Mouse (Mus musculus): ENCODE data around the gene Pusl1.

Pusl1 gene

GRCm38 (mm10) chr4:155891551-155892001, at the start of gene Pusl1, which contains the start of gene Acap3:
Gene Pusl1, minus strand, starts transcription at chr4:155891781.
Gene Acap3, plus strand, starts transcription at chr4:155891822.
- peak; percentile 96 for DNase-seq

DNA sequence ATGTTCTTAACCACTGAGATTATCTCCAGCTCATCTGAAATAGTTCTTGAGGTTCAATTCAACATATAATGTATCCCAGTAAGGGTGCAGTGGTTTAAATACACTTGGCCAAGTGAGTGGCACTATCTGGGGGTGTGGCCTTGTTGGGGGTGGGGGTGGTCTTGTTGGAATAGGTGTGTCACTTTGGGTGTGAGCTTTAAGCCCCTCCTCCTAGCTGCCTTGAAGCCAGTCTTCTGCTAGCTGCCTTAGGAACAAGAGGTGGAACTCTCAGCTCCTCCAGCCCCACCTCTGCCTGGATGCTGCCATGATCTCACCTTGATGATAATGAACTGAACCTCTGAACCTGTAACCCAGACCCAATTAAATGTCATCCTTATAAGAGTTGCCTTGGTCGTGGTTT, 40.5 kb upstream of the Pusl1 start:
- no peak for DNase-seq

GRCm38 (mm10) chr4:155908751-155909150, 17.2 kb upstream of the Pusl1 start:
- DNase-seq, result no peak

DNA sequence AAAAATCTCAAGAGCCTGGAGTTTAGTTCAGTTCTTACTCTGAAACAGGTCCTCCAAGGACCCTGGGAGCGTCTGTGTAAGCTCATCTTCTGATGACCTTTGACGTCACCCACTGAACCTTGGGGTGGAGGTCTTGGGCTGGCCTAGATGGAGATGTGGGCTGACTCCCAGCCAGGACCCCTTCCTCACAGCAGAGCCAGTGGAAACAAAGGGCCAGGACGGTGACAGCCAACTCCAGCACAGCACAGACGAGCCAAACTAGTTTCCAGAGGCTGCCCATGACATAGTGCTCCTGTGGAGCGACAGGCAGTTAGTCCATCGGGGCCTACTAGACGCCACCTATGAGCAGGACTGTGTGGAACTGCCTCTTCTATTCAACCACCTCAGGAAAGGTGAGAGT, 16.7 kb upstream of the Pusl1 start:
- peak; percentile 1 for DNase-seq

GRCm38 (mm10) chr4:155907003-155907402, 15.4 kb upstream of the Pusl1 start:
- peak; percentile 0 for DNase-seq

- no peak for DNase-seq
Measured at GRCm38 (mm10) chr4:155906125-155906524, 14.5 kb upstream of the Pusl1 start.

- DNase-seq, result no peak
Measured at GRCm38 (mm10) chr4:155905634-155906033, 14.1 kb upstream of the Pusl1 start.

DNA sequence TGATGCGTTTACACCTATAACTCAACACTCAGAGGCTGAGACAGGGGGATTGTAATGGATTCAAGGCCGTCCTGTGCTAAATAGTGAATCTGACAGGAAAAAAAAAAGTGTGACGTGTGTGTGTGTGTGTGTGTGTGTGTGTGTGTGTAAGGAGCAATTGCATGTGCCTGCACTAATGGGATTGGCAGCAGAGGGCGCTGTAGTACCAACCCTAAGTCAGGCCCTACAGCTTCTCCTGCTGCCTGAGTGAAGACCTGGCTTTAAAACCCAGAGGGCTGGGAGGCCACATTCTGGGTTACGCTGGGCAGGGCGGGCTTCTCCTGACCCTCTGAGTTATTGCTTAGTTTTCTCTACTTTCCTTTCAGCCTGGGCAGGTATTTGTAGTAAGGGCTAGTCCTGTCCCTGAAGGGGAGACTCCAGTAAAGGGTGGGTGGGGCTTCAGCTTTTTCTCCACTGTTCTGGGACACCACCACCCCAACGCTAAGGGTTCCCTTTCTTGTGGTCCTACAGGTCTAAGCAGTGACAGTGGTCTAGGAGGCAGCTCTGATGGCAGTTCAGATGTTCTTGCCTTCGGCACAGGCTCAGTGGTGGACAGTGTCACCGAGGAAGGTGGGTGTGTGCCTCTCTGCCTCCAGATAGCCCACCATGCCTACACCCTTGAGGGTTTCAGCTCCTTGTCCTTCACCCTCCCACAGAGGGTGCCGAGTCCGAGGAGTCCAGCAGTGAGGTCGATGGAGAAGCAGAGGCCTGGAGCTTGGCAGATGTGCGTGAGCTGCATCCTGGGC, 12.9 kb upstream of the Pusl1 start:
- no peak for DNase-seq

- DNase-seq, result peak; percentile 1
Measured at GRCm38 (mm10) chr4:155903246-155903645, 11.7 kb upstream of the Pusl1 start.

DNA sequence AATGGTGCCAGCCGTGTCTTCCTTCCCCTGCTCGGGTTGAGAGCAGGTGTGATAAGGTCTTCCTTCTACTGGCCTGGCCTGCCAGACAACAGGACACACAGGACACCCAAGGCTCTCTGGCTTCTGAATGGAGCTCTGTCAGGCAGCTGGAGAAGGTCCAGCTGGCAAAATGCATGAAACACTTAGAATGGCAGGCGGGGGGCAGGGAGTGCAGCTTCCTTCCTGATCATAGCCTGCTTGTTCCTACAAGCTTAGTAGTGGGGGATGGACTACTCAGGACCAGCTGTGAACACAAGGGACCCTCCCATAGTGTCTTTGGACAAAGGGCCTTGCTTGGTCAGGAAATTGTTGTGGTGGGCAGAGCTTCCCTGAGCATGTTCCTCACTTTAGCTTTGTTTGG, 9.6 kb upstream of the Pusl1 start:
- peak; percentile 33 for DNase-seq

- no peak for DNase-seq
Measured at GRCm38 (mm10) chr4:155899355-155899754, 7.8 kb upstream of the Pusl1 start.

DNA sequence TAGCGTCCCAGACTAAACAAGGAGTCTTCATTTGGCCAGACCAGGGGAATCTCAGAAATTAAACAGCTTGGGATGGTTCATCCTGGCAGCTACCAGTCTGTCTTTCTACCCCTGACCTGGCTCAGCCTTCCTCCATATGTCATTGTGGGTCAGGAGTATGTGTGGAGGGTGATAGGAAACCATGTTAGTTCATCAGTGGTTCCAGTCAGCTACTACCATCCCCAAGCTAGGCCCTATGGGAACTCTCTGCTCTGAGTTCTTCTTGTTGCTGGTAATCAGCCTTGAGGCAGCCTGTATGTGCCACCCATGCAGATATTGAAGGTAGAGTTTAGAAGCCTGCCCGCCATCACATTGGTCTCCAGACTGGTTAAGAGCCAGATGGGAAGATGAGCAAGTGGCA, 6.7 kb upstream of the Pusl1 start:
- no peak for DNase-seq

- DNase-seq, result no peak
Measured at GRCm38 (mm10) chr4:155896461-155896860, 4.9 kb upstream of the Pusl1 start.

DNA sequence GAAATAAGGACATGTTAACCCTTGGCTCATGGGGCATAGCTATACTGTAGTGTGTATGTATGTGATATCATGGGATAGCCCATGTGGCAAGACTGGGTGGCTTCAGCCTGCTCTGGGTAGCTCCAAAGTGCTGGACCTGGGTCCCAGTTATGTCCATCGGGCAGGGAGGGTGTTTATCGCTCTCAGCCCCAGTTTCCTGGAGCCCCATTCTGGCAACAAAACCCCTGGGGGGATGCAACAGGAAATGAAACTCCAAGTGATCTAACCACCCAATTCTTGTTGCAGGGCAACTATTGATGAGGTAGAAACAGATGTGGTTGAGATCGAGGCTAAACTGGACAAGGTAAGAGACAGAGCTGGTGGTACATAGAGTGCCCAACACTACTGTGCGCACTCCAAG, 4.2 kb upstream of the Pusl1 start:
- DNase-seq, result no peak

GRCm38 (mm10) chr4:155895216-155895615, 3.6 kb upstream of the Pusl1 start:
- peak; percentile 80 for DNase-seq

GRCm38 (mm10) chr4:155894311-155894881, 2.8 kb upstream of the Pusl1 start:
- DNase-seq, result peak; percentile 87

DNA sequence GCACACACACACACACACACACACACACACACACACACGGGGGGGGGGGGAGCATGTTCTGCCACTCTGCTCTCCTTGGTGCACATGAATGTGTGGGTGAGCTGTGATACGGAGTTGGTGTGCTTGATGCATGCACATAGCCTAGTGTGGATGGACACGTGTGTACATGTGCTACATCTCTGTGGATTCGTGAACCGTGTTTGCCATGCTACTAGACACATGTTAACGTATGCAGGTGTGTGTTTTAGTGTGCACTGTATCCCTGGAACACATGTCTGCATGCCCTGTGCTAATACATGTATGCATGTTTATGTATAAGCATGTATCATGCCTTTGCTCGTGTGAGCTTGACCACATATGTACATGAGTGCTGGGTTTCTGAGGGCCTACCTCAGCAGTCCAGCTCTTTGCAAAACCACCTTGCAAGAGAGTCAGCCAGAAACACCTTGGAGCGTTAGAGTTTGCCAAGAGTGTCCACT, 1.7 kb upstream of the Pusl1 start:
- no peak for DNase-seq

GRCm38 (mm10) chr4:155892438-155893211, 1.0 kb upstream of the Pusl1 start:
- no peak for DNase-seq

DNA sequence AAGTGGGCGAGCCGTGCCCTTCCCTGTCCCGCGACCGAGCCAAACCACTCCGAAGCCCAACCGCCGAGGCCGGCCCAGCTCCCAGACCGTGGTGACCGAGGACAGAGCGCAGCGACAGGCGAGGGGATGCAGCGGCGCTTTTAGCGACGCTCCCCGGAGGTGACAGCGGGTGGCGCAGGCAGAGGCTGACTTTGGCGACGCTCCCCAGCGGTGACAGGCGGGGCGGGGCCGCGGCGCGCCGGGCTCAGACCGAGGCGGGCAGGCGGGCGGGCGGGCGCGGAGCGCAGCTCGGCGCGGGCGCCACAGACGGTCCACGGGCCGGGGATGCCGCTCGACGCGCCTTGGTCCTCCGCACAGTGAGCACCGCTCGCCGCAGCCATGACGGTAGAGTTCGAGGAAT, 436 bp upstream of the Pusl1 start:
- peak; percentile 87 for DNase-seq

DNA sequence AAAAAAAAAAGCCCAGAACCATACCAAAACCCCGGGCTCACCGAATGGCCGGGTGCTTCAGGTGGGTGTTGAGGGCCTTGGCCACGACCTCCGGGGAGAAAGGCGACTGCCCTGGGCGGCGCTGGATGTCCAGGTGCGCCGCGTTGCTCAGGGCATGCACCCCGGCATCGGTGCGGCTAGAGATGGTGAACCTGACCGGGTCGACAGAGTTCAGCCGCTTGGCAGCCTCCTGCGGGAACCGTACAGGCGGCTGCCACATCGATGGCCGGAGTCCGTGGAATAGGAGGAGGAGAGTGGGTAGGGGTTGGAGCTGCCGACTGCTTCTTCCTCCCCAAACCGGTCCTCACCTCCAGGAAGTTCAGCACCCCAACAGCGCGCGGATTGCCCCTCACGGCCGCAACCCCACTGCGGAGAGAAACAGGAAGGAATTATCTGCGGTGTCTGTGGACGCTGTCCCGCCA, 540 bp downstream of the Pusl1 start:
- DNase-seq, result peak; percentile 39

DNA sequence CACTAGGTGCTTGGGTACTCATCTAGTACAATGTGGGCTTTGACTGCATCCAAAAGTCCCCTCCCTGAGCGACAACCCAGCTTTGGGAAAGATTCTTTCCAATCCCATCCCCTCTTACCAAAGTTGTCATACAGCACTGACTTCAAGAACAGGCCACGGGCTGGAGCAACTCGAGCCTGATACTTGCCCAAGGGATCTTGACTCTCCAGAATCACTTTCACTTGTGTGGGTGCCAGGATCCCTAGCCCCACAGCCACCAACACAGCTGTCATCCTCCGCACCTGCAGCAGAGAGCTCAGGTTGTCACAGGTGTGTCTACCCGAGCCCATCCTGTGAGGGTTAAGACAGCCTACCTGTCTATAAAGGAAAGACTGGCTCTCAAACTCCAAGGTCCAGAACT, 2.3 kb downstream of the Pusl1 start:
- no peak for DNase-seq

- DNase-seq, result peak; percentile 0
Measured at GRCm38 (mm10) chr4:155888181-155888580, 3.4 kb downstream of the Pusl1 start.

- no peak for DNase-seq
Measured at GRCm38 (mm10) chr4:155887674-155888073, 3.9 kb downstream of the Pusl1 start.

Measured in right cerebral cortex, adult 18-20 months (tissue).